Mouse (Mus musculus) heart, postnatal 14 days (tissue): ENCODE measurements around the gene Ppp2r5a. TPM values are rescaled to one million over a fixed set of nuclear protein-coding genes. Genes with fewer than 3 reads are reported as not detected.

ENCODE experiments used
- DNase-seq, 2 experiments: peaks; one replicate each; pipeline ENCODE4 v3.0.0; 2021 to 2022
- intact Hi-C: fragments of 180-260 bp; cut with DNase I; formaldehyde crosslinking; loops from one replicate; pipeline ENCODE4 v1.15.1; 2025
- total RNA-seq, 2 experiments: library from RNA; stranded (reverse); gene quantifications; 2 replicates each; pipeline ENCODE4 v1.2.3; 2021

The Ppp2r5a gene
- total RNA-seq, 2 experiments from 2014 or later = 116 to 118 TPM

GRCm38 (mm10) chr1:191306316-191306715 lies 96.8 kb downstream of the Ppp2r5a start:
- peak in 1 of 2 experiments; percentile 14 for DNase-seq
- intact Hi-C loops = no loop called here

GRCm38 (mm10) chr1:191305610-191306009 lies 97.5 kb downstream of the Ppp2r5a start:
- intact Hi-C loops = no loop called here
- DNase-seq = peak in 1 of 2 experiments; percentile 21

- no peak for DNase-seq
- intact Hi-C loops = no loop called here
Observed at GRCm38 (mm10) chr1:191304216-191304615, 98.9 kb downstream of the Ppp2r5a start.

- no peak for DNase-seq
- intact Hi-C loops = no loop called here
Observed at GRCm38 (mm10) chr1:191303736-191304135, 99.3 kb downstream of the Ppp2r5a start.

Other genes starting within 250 kb of the Ppp2r5a start
- not detected for gene Fam71a, start 238.5 kb downstream of the Ppp2r5a start, total RNA-seq
- gene Atf3, start 185.2 kb downstream of the Ppp2r5a start, total RNA-seq = 1 to 10 TPM; 4.5 to 9.5 TPM
- gene Nenf, start 85.1 kb downstream of the Ppp2r5a start, total RNA-seq = 100 to 1,000 TPM in 1 of 2 experiments, 10 to 100 TPM in 1; 96.9 to 104 TPM
- gene Tmem206, start 77.4 kb downstream of the Ppp2r5a start, total RNA-seq = 1 to 10 TPM; 3.4 to 4.7 TPM
- 1 to 10 TPM in 1 of 2 experiments, under 1 TPM in 1; 0.98 to 2.1 TPM for gene Dtl, start 172.3 kb upstream of the Ppp2r5a start, total RNA-seq
- gene Ints7, start 172.4 kb upstream of the Ppp2r5a start, total RNA-seq = 10 to 100 TPM; 17.9 to 19.8 TPM